ENCODE assay signal across 8 mouse cellular contexts in genomic region chr8:83451056-83451455, GRCm38 (mm10). TPM values are rescaled to one million over a fixed set of nuclear protein-coding genes. Genes with fewer than 3 reads are reported as not detected.
DNase-seq lines count a peak whose midpoint lies in the region; ATAC-seq and TF ChIP-seq lines count a peak whose summit lies in the region.

No protein-coding gene starts in this region.

- TF ChIP-seq CTCF in cerebellum, adult 2 months (IDR thresholded peaks at IDR 0.05; ENCODE audit: borderline replicate concordance, insufficient read depth, low read depth, low read length): peak; percentile 48; the same call in 1 of the 2 replicates
- TF ChIP-seq CTCF in lung, postnatal 0 days (IDR thresholded peaks at IDR 0.05): peak; percentile 81
- peak; percentile 79 for TF ChIP-seq CTCF in forebrain, postnatal 0 days (IDR thresholded peaks at IDR 0.05; ENCODE audit: low read depth)

- no peak for TF ChIP-seq POLR2A in cerebellum, adult 2 months (IDR thresholded peaks at IDR 0.05; ENCODE audit: borderline replicate concordance, insufficient read depth, low read length)

- no peaks in the 10 kb centered on the region for H3K4me1 ChIP-seq in cerebellum, adult 2 months (ENCODE audit: control insufficient read depth, insufficient read depth, low read length)
- no peaks in the 10 kb centered on the region for H3K4me1 ChIP-seq in lung, postnatal 0 days (ENCODE audit: insufficient read depth, low read depth, low read length)
- no peaks in the 10 kb centered on the region for H3K4me1 ChIP-seq in forebrain, postnatal 0 days (ENCODE audit: insufficient read depth)

- no peaks in the 10 kb centered on the region for H3K9me3 ChIP-seq in lung, postnatal 0 days (ENCODE audit: low read length)
- no peaks in the 10 kb centered on the region for H3K9me3 ChIP-seq in forebrain, postnatal 0 days (ENCODE audit: low read length)

- no peaks in the 10 kb centered on the region for H3K27me3 ChIP-seq in cerebellum, adult 2 months (ENCODE audit: control insufficient read depth, insufficient read depth, low read length)
- H3K27me3 ChIP-seq in lung, postnatal 0 days (replicated peaks; ENCODE audit: insufficient read depth, low read length): no peaks in the 10 kb centered on the region
- H3K27me3 ChIP-seq in forebrain, postnatal 0 days (ENCODE audit: insufficient read depth, low read length): no peaks in the 10 kb centered on the region

- DNase-seq in cerebellum, adult 2 months: peak in 1 of 2 experiments; percentile 12
- DNase-seq in cerebellum, adult 9-11 months: no peak
- peak; percentile 83 for DNase-seq in lung, postnatal 0 days (ENCODE audit: low spot score)
- DNase-seq in lung, postnatal 4 days: no peak
- peak; percentile 23 for DNase-seq in forebrain, postnatal 0 days
- DNase-seq in retina, postnatal 7 days (ENCODE audit: low read depth, low spot score): peak; percentile 38
- DNase-seq in kidney, adult 8-10 months: no peak
- no peak for DNase-seq in urinary bladder, postnatal 25 days (ENCODE audit: low spot score)

- H3K4me2 ChIP-seq in lung, postnatal 0 days (replicated peaks; ENCODE audit: low read depth, low read length): no peak overlapping the region
- no peak overlapping the region for H3K4me2 ChIP-seq in forebrain, postnatal 0 days (ENCODE audit: low read depth)

- no peak for ATAC-seq in lung, postnatal 0 days
- ATAC-seq in forebrain, postnatal 0 days: no peak

- H3K9ac ChIP-seq in lung, postnatal 0 days (replicated peaks; ENCODE audit: low read depth): no peak overlapping the region
- no peak overlapping the region for H3K9ac ChIP-seq in forebrain, postnatal 0 days

- 7% methylated on average over 3 of the region's 3 CpGs for WGBS in cerebellum, adult 2 months
- 14% methylated on average over 3 of the region's 3 CpGs for WGBS in lung, postnatal 0 days
- WGBS in forebrain, postnatal 0 days: 19% methylated on average over 3 of the region's 3 CpGs

- H3K27ac ChIP-seq in cerebellum, adult 2 months (ENCODE audit: insufficient read depth, low read length): no peak overlapping the region
- H3K27ac ChIP-seq in lung, postnatal 0 days (ENCODE audit: low read length): no peak overlapping the region
- no peak overlapping the region for H3K27ac ChIP-seq in forebrain, postnatal 0 days (ENCODE audit: low read depth, low read length)

- no peak overlapping the region for H3K4me3 ChIP-seq in cerebellum, adult 2 months (replicated peaks; ENCODE audit: insufficient read depth, low read depth, low read length)
- H3K4me3 ChIP-seq in lung, postnatal 0 days (ENCODE audit: low read depth, low read length): no peak overlapping the region
- H3K4me3 ChIP-seq in forebrain, postnatal 0 days (ENCODE audit: low read depth, low read length): no peak overlapping the region

- H3K36me3 ChIP-seq in lung, postnatal 0 days (ENCODE audit: insufficient read depth, low read length): no peaks in the 10 kb centered on the region
- H3K36me3 ChIP-seq in forebrain, postnatal 0 days (ENCODE audit: insufficient read depth): no peaks in the 10 kb centered on the region

- TF ChIP-seq EP300 in lung, postnatal 0 days (IDR thresholded peaks at IDR 0.05): no peak

RNA-seq across cellular contexts. Expression of gene Scoc, which starts 7.1 kb away (rescaled TPM):
- polyA plus RNA-seq in cerebellum, adult 2 months (2012; rRNA removed): 289 and 298 TPM in 2 replicates
- 80.5 and 95.1 TPM in 2 replicates for polyA plus RNA-seq in lung, postnatal 0 days (2015; fragmentation: Nextera tagmentation; extraction: Ambion mirVana)
- total RNA-seq in forebrain, postnatal 0 days (2014; rRNA removed): 404 and 447 TPM in 2 replicates
- 418 and 475 TPM in 2 replicates for polyA plus RNA-seq in forebrain, postnatal 0 days (2015; fragmentation: Nextera tagmentation; extraction: Ambion mirVana)

Comparison
In these comparisons a context has a peak if more than half of its experiments do, and no peak if none do; other contexts are left out.
1. DNase-seq: peak in lung, postnatal 0 days (single experiment), forebrain, postnatal 0 days (single experiment) and retina, postnatal 7 days (single experiment); none in cerebellum, adult 9-11 months (single experiment), lung, postnatal 4 days (0 of 2), kidney, adult 8-10 months (0 of 2) and urinary bladder, postnatal 25 days (single experiment).
2. Peak in every context shown above with its lines, with median percentiles within 50 percentile points of each other: CTCF ChIP-seq.